Mouse (Mus musculus): ENCODE measurements around the gene Arhgef3.

The Arhgef3 gene

DNA sequence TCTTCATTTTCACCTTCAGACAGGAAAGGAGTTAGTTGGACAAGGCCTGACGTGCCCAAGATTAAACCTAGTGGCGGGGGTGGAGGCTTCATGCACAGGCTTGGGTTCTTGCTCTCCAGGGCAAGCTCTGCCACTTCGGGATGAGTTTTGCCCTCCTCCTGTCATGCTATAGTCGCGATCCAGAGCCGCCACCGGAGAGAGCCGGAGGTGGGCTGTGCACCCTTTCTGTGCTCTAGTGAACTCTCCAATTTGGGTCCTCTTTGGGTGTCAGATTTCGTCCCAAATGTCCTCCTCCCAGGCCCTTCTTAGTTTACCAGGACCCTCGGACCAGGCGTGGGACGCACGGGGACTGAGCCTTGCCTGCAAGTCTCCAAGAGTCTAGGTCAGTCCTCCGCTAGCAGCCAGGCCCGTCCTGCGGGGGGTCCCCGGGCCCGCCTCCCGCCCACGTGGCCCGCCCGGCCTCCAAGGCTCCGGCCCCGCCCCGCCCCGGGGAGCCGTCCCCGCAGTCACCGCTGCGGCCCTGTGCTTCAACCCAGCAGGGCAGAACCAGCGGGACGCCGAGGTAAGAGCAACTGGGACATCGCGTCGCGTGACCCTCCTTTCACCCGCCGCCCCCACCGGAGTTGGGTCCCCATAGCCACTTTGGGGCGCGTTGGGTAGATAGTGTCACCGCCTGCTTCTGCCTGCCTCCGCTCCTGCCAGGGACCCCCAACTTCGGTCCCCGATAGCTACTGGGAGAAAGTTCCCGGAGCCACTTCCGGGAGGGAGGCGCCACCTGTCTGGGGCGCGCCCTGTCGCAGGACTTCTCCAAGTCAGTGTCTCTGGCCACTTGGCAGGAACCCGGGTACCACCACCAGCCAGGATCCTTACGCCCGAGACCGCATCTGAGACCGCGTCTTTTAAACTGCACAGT lies at the start of gene Arhgef3:
TSS of gene Arhgef3 (plus strand) at position 538 of the 913 bp plus-strand sequence.
- DNase-seq (ENCODE audit: low spot score): no peak

- DNase-seq (ENCODE audit: low spot score): no peak
Observed at GRCm38 (mm10) chr14:27066171-27066929, 48.3 kb upstream of the Arhgef3 start.

DNA sequence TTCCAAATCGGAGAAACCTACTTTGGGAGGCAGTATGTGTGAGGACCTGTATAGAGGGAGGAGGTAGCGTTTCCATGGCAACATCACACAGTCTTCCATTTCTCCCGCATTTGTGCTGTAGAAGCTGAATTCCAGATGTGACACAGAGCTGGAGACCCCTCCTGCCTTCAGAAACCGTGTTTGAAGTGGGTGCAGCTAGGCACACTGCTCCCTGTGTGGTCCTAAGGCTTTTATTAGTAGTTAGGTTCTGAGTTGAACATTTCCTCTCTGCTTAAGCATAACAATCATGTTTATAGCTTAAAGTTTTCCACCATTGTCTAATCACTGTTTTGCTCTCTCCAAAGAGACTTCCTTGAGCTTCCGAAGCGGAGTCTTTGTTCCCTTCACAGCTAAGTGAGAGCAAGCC lies 46.8 kb upstream of the Arhgef3 start:
- no peak for DNase-seq (ENCODE audit: low spot score)

- DNase-seq (ENCODE audit: low spot score): no peak
Observed at GRCm38 (mm10) chr14:27069434-27070097, 45.1 kb upstream of the Arhgef3 start.

DNA sequence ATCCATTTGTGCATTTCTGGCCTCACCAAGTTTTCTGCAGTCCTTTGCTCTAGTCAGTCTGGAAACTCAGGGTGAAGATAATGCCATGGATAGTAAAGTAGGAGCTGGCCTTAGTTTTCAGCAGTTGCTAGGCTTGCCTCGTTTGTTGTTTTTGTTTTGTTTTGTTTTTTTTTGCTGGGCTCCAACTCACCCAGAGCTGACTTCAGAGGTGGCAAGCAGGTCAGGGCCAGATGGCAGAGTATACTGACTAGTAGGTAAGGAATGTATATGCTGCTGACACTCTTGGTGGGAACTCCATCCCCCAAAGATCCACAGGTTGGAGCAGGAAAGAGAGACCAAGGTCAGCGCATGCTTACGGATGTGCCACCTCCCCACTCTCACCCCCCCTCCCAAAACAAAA lies 44.6 kb upstream of the Arhgef3 start:
- DNase-seq (ENCODE audit: low spot score): no peak

GRCm38 (mm10) chr14:27070758-27071157 lies 43.9 kb upstream of the Arhgef3 start:
- DNase-seq (ENCODE audit: low spot score): no peak

GRCm38 (mm10) chr14:27071985-27072384 lies 42.7 kb upstream of the Arhgef3 start:
- DNase-seq (ENCODE audit: low spot score): no peak

GRCm38 (mm10) chr14:27075084-27075483 lies 39.6 kb upstream of the Arhgef3 start:
- no peak for DNase-seq (ENCODE audit: low spot score)

DNA sequence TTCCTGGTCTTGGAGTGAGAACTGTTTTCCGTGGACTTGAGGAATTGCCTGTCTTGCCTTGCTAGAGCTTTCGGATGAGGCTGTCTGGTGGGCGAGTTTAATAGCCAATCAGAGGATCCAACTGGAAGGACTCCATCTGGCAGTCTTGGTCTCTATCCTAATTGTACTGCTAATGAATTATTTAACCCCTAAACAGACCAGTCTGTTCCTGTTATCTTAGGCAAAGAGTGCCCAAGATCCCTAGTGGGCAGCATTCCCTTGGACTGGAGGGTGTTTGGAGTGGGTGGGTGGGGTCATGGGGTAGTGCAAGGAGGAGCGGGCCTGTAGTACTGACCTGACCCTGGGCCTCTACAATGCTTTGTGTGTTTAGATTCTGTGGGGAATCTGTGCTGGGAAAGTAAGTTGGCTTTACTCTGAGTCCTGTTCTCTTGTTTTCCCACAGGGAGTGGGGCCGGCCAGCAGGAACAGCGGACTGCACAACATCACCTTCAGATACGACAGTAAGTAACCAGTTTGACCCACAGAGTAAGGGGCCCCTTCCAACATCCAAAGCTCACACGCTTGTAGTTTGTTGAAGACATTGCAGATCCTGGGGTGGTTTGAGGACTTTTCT lies 38.7 kb upstream of the Arhgef3 start:
- no peak for DNase-seq (ENCODE audit: low spot score)

DNA sequence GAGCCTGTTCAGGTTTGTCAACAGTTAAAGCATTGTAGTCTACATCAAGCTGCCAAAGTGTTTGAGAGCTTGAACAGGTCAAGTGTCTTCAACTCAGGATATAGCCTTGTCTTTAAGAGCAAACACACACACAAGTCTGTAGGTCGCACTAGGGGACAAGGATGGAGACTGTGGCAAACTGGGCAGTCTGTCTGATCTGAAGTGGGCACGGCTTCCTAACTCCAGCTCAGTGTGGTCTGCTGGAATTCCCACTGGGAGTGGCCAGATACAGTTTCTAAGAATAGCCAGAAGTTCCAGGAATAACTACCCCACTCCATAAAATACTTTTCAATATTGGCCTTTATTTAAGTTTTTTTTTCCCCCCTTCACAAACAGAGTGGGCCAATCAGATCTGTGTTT lies 38.2 kb upstream of the Arhgef3 start:
- DNase-seq (ENCODE audit: low spot score): no peak

DNA sequence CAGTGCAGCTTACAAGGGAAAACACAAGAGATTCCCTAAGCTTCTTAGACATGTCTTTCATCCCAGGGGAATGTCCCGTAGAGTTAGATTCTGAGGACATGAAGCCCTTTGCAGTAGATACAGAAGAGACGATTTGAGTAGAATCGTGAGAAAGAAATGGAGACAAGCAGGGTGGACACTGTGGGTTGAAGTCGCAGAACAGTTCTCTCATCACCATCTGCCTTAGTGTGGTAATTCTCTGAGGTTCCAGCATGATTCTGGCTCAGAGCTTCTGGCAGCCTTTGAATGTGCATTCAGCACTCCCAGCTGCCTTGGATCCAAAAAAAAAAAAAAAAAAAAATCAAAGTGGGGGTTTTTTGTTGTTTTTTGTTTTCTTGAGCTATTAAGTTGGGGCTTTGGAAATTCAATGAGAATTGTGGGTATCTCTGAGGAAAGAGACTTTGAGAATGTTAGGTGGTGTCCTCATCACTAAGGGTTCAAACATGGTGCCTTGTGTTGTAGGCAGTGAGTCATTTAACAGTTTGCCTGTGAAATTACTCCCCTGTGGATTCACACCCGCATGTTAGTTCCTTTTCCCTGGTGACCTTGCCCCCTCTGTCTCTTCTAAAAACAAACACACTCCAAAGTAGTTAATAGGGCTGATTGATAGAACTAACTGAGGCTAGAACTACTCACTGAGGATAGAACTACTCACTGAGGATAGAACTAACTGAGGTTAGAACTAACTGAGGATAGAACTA lies 33.0 kb upstream of the Arhgef3 start:
- DNase-seq (ENCODE audit: low spot score): no peak

DNA sequence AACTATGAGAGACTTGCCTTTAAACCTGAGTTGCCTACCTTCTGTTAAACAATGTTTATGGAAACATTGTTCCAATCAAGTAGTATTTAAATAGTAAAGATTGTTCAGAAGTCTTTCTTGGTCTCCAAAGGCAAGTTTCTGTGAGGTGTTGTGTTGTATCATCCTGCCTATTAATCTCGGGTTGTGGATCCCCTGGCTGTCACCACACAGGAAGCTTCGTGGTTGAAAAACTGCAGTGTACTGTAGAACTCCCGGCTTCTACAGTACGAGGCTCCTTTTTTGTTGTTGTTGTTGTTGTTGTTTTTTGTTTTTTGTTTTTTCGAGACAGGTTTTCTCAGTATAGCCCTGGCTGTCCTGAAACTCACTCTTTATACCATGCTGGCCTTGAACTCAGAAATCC lies 29.2 kb upstream of the Arhgef3 start:
- no peak for DNase-seq (ENCODE audit: low spot score)

- no peak for DNase-seq (ENCODE audit: low spot score)
Observed at GRCm38 (mm10) chr14:27085999-27086398, 28.7 kb upstream of the Arhgef3 start.

DNA sequence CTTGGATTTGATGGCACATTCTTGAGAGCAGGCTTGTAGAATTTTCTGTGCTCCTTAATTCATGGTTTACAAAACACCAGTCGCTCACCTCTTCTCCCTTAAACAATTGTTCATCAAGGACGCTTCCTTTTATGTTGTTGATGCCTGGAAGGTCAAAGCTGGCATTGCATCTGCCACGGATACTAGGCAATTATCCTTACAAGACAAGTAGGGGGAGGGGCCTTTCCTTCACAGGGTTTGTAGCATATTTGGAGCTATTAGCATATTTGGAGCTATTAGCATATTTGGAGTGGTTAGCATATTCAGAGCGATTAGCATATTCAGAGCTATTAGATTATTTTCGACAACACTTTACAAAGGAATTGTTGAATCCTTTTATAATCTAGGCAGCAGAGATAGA lies 20.5 kb upstream of the Arhgef3 start:
- DNase-seq (ENCODE audit: low spot score): no peak

- DNase-seq (ENCODE audit: low spot score): no peak
Observed at GRCm38 (mm10) chr14:27096133-27096532, 18.6 kb upstream of the Arhgef3 start.

DNA sequence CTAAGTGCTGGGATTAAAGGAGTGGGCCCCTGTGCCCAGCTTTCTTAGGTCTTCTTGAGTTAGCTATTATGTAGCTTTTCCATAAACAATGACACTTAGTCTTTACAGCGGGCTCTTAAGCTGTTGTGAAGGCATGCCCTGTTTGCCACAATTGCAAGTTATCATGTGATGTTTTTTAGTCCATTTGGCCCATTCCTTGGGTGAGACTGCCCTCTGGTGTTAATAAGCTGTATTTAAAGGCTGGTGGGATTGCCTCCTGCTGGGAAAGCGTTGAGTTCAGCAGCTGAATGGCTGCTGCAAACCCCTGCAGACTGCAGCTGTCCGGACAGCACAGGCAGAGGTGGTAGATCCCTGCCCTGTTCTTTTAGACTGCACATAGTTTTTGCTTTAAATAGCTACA lies 17.9 kb upstream of the Arhgef3 start:
- DNase-seq (ENCODE audit: low spot score): peak; percentile 20

GRCm38 (mm10) chr14:27101735-27102134 lies 13.0 kb upstream of the Arhgef3 start:
- no peak for DNase-seq (ENCODE audit: low spot score)

GRCm38 (mm10) chr14:27102720-27103119 lies 12.0 kb upstream of the Arhgef3 start:
- no peak for DNase-seq (ENCODE audit: low spot score)

DNA sequence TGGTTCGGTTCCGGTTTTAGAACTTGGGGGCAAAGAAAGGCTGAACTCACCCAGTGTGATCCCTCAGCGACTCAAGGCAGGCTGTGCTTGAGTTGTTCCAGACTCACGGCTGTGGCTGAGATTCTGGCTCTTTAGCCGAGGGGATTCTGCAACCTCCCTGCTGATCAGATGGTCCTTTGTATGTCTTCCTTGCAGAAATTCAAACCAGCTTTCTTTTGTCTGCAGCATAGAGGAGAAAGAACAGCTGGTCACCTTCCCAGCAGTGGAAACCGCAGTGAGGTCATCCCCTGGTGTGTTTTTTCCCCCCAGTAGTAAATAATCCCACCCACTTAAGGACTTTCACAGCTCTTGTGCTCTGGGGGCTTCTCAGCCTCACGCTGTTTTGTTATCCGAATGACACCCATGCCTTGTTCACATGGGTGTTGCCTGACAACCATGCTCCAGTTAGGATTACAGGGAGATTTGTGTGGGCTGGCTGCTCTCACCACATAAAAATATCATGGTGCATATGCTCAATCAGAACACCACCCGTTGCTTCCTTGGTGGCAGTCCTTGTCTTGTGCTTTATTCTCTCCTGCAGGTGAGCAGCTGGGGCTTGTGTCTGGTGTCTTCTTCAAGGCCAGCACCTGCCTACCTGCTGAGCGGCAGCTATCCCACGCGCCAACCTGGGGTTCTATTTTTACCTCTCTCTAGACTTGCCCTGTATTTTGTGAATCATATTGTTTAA lies 8.8 kb upstream of the Arhgef3 start:
- DNase-seq (ENCODE audit: low spot score): no peak

DNA sequence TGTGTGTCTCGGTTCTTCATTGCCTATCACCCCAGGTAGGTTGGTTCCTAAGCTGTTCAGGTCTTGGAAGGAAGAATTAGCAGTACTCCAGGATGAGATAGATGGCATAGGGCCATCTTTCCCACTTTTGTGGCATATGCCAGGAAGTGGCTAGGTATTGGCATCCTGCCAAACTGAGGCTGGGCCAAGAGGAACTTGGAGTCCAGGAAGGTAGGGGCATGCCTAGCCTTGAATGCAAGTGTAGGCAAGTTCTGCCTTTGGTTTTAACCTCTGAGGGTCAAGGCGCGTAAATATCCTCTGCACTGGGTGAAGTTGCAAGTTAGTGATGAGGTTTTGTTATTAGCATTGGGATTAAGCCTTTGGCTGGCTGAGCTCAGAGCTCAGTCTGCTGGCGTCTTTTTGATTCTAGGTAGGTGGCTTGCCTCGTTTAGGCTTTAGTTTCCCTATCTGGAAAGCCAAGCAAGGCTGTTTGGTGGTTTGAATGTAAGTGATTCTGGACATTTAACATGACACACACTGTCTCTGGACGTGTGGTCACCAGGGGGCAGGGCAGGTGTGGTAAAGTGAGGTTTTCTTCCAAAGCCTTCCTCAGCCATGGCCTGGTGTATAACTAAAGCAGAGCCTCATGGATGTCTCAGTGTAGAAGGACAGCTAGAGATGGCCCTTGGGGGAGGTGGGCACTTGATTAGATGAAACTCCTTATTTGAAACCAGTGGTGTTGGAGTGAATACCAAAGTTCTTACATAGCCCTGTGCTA lies 5.8 kb upstream of the Arhgef3 start:
- no peak for DNase-seq (ENCODE audit: low spot score)

Data from c-Kit-positive CD71-positive TER-119-positive erythroid progenitor cells, embryonic 14.5 days (primary cell).